Mouse (Mus musculus) forebrain, embryonic 13.5 days (tissue): Measurements from ENCODE around the gene Srrd. TPM values are rescaled to one million over a fixed set of nuclear protein-coding genes. Genes with fewer than 3 reads are reported as not detected.

Source experiments
- ATAC-seq: fragments of 200-750 bp; cut with Nextera tagmentation; 2 replicates; pipeline ENCODE4 v1.8.0; 2017
- H3K27ac ChIP-seq: fragments of 300-500 bp; sonication (generic); 2 replicates; pipeline ENCODE4 v1.5.1; 2015; ENCODE audit warnings: inconsistent platforms, mild to moderate bottlenecking, moderate library complexity
- H3K27me3 ChIP-seq: fragments of 300-500 bp; sonication (generic); 2 replicates; pipeline ENCODE4 v1.6.1; 2015; ENCODE audit warnings: mild to moderate bottlenecking, inconsistent platforms
- H3K36me3 ChIP-seq: fragments of 300-500 bp; sonication (generic); 2 replicates; pipeline ENCODE4 v1.6.1; 2015; ENCODE audit warnings: mild to moderate bottlenecking, inconsistent platforms; ENCODE audit not compliant: poor library complexity, severe bottlenecking
- H3K4me1 ChIP-seq: fragments of 300-500 bp; sonication (generic); 2 replicates; pipeline ENCODE4 v1.6.1; 2015; ENCODE audit warnings: inconsistent platforms
- H3K4me2 ChIP-seq: fragments of 300-500 bp; sonication (generic); 2 replicates; pipeline ENCODE4 v1.6.1; 2015; ENCODE audit warnings: inconsistent platforms, mild to moderate bottlenecking, moderate library complexity
- H3K4me3 ChIP-seq: fragments of 300-500 bp; sonication (generic); 2 replicates; pipeline ENCODE4 v1.5.1; 2015; ENCODE audit warnings: mild to moderate bottlenecking, inconsistent platforms
- H3K9ac ChIP-seq: fragments of 300-500 bp; sonication (generic); 2 replicates; pipeline ENCODE4 v1.6.1; 2015; ENCODE audit warnings: mild to moderate bottlenecking, inconsistent platforms
- H3K9me3 ChIP-seq: fragments of 300-500 bp; sonication (generic); replicated peaks from 2 replicates; pipeline ENCODE4 v1.6.1; 2016; ENCODE audit warnings: inconsistent platforms
- WGBS: fragments of 180-500 bp; shearing (Covaris S2); methylation state at CpG from one replicate; pipeline ENCODE4 v1.1.7; 2015; 5-methylcytosine and 5-hydroxymethylcytosine counted together
- polyA plus RNA-seq: library from polyadenylated mRNA; unstranded; fragments of >200 nt; fragmentation: Nextera tagmentation; extraction: Ambion mirVana; gene quantifications from 2 replicates; pipeline ENCODE4 v1.2.1, GENCODE M21; 2015

Srrd gene
- polyA plus RNA-seq, 1 experiment from 2014 or later: 47.3 TPM

- no peak overlapping the region for H3K4me3 ChIP-seq
- no peak overlapping the region for H3K27ac ChIP-seq
- no peak for ATAC-seq
- no peaks in the 10 kb centered on the region for H3K4me1 ChIP-seq
- whole genome bisulfite sequencing: 92% methylated on average over 5 of the region's 5 CpGs
- peaks cover 2% of the 10 kb centered on the region; the same call in 1 of the 2 replicates for H3K36me3 ChIP-seq
- no peaks in the 10 kb centered on the region for H3K27me3 ChIP-seq
- no peak overlapping the region for H3K4me2 ChIP-seq
- no peaks in the 10 kb centered on the region for H3K9me3 ChIP-seq
- no peak overlapping the region for H3K9ac ChIP-seq
Measured at GRCm38 (mm10) chr5:112302310-112302709, 40.5 kb downstream of the Srrd start.

- H3K27ac ChIP-seq: no peak overlapping the region
Measured at GRCm38 (mm10) chr5:112301694-112302093, 41.1 kb downstream of the Srrd start.

GRCm38 (mm10) chr5:112300721-112301308 lies 42.0 kb downstream of the Srrd start:
- Histone ChIP-seq H3K27ac (no peak overlapping the region), H3K4me1 (peaks cover 11% of the 10 kb centered on the region; the same call in 1 of the 2 replicates), H3K36me3 (no peaks in the 10 kb centered on the region), H3K4me3 (no peak overlapping the region), H3K9ac (no peak overlapping the region), H3K9me3 (no peaks in the 10 kb centered on the region), H3K27me3 (no peaks in the 10 kb centered on the region), H3K4me2 (no peak overlapping the region)
- no peak for ATAC-seq
- 86% methylated on average over 6 of the region's 6 CpGs for WGBS

More at GRCm38 (mm10) chr5:112301694-112302093, 41.1 kb downstream of the Srrd start:
- Histone ChIP-seq H3K36me3 (no peaks in the 10 kb centered on the region), H3K4me3 (no peak overlapping the region), H3K4me1 (peaks cover 6% of the 10 kb centered on the region; the same call in 1 of the 2 replicates), H3K27me3 (no peaks in the 10 kb centered on the region), H3K9ac (no peak overlapping the region), H3K9me3 (no peaks in the 10 kb centered on the region), H3K4me2 (no peak overlapping the region)
- 84% methylated on average over 4 of the region's 4 CpGs for WGBS
- ATAC-seq: no peak

GRCm38 (mm10) chr5:112300112-112300511 lies 42.7 kb downstream of the Srrd start:
- Histone ChIP-seq H3K4me1 (peaks cover 15% of the 10 kb centered on the region), H3K36me3 (no peaks in the 10 kb centered on the region), H3K4me2 (no peak overlapping the region), H3K9ac (no peak overlapping the region), H3K27me3 (no peaks in the 10 kb centered on the region), H3K4me3 (no peak overlapping the region), H3K27ac (no peak overlapping the region), H3K9me3 (no peaks in the 10 kb centered on the region)
- 93% methylated on average over 2 of the region's 2 CpGs for WGBS
- ATAC-seq: no peak

- no peaks in the 10 kb centered on the region for H3K36me3 ChIP-seq
- 90% methylated on average over 4 of the region's 4 CpGs for WGBS
- no peak for ATAC-seq
- H3K4me3 ChIP-seq: no peak overlapping the region
- H3K9me3 ChIP-seq: no peaks in the 10 kb centered on the region
- no peaks in the 10 kb centered on the region for H3K27me3 ChIP-seq
- no peak overlapping the region for H3K27ac ChIP-seq
- peaks cover 22% of the 10 kb centered on the region for H3K4me1 ChIP-seq
- no peak overlapping the region for H3K4me2 ChIP-seq
- no peak overlapping the region for H3K9ac ChIP-seq
Measured at GRCm38 (mm10) chr5:112299399-112299798, 43.4 kb downstream of the Srrd start.

GRCm38 (mm10) chr5:112298226-112298988 lies 44.4 kb downstream of the Srrd start:
- Histone ChIP-seq H3K4me2 (no peak overlapping the region), H3K9me3 (no peaks in the 10 kb centered on the region), H3K27me3 (no peaks in the 10 kb centered on the region), H3K9ac (no peak overlapping the region), H3K4me3 (no peak overlapping the region), H3K27ac (no peak overlapping the region), H3K36me3 (no peaks in the 10 kb centered on the region), H3K4me1 (peaks cover 23% of the 10 kb centered on the region)
- 92% methylated on average over 12 of the region's 12 CpGs for WGBS
- ATAC-seq: no peak

- Histone ChIP-seq H3K36me3 (no peaks in the 10 kb centered on the region), H3K4me3 (no peak overlapping the region), H3K4me2 (no peak overlapping the region), H3K27ac (no peak overlapping the region), H3K4me1 (peaks cover 23% of the 10 kb centered on the region), H3K9ac (no peak overlapping the region), H3K9me3 (no peaks in the 10 kb centered on the region), H3K27me3 (no peaks in the 10 kb centered on the region)
- 81% methylated on average over 2 of the region's 2 CpGs for WGBS
- ATAC-seq: no peak
Measured at GRCm38 (mm10) chr5:112297257-112297656, 45.6 kb downstream of the Srrd start.

- Histone ChIP-seq H3K4me3 (no peak overlapping the region), H3K9ac (no peak overlapping the region), H3K4me1 (peaks cover 23% of the 10 kb centered on the region), H3K36me3 (no peaks in the 10 kb centered on the region), H3K27ac (no peak overlapping the region; the same call in 1 of the 2 replicates), H3K4me2 (no peak overlapping the region), H3K9me3 (no peaks in the 10 kb centered on the region), H3K27me3 (no peaks in the 10 kb centered on the region)
- ATAC-seq: no peak
- 72% methylated on average over 6 of the region's 6 CpGs for WGBS
Measured at GRCm38 (mm10) chr5:112296404-112297181, 46.2 kb downstream of the Srrd start.

GRCm38 (mm10) chr5:112295564-112295963 lies 47.3 kb downstream of the Srrd start:
- H3K4me2 ChIP-seq: no peak overlapping the region
- 57% methylated on average over 8 of the region's 8 CpGs for WGBS

GRCm38 (mm10) chr5:112295162-112295561 lies 47.7 kb downstream of the Srrd start:
- Histone ChIP-seq H3K36me3 (no peaks in the 10 kb centered on the region), H3K9ac (peak overlapping the region; percentile 13; the same call in 1 of the 2 replicates), H3K27me3 (no peaks in the 10 kb centered on the region), H3K27ac (no peak overlapping the region), H3K4me1 (peaks cover 28% of the 10 kb centered on the region), H3K9me3 (no peaks in the 10 kb centered on the region), H3K4me3 (no peak overlapping the region), H3K4me2 (no peak overlapping the region)
- WGBS: 28% methylated on average over 8 of the region's 8 CpGs
- no peak for ATAC-seq

More at GRCm38 (mm10) chr5:112295564-112295963, 47.3 kb downstream of the Srrd start:
- Histone ChIP-seq H3K36me3 (no peaks in the 10 kb centered on the region), H3K27me3 (no peaks in the 10 kb centered on the region), H3K4me3 (no peak overlapping the region), H3K9ac (peak overlapping the region; percentile 13), H3K9me3 (no peaks in the 10 kb centered on the region), H3K27ac (no peak overlapping the region), H3K4me1 (peaks cover 28% of the 10 kb centered on the region)
- ATAC-seq: no peak

GRCm38 (mm10) chr5:112294696-112295095 lies 48.1 kb downstream of the Srrd start:
- no peaks in the 10 kb centered on the region for H3K9me3 ChIP-seq
- H3K4me2 ChIP-seq: no peak overlapping the region
- no peak overlapping the region for H3K4me3 ChIP-seq
- no peaks in the 10 kb centered on the region for H3K27me3 ChIP-seq
- 74% methylated on average over 4 of the region's 4 CpGs for WGBS
- H3K36me3 ChIP-seq: no peaks in the 10 kb centered on the region
- H3K4me1 ChIP-seq: peaks cover 28% of the 10 kb centered on the region
- ATAC-seq: no peak
- H3K27ac ChIP-seq: no peak overlapping the region
- H3K9ac ChIP-seq: no peak overlapping the region

- no peaks in the 10 kb centered on the region for H3K27me3 ChIP-seq
- no peak overlapping the region for H3K27ac ChIP-seq
- no peak overlapping the region for H3K9ac ChIP-seq
- WGBS: 85% methylated on average over 2 of the region's 2 CpGs
- no peak for ATAC-seq
- H3K9me3 ChIP-seq: no peaks in the 10 kb centered on the region
- H3K4me3 ChIP-seq: no peak overlapping the region
- H3K4me2 ChIP-seq: no peak overlapping the region
- H3K4me1 ChIP-seq: peaks cover 31% of the 10 kb centered on the region
- no peaks in the 10 kb centered on the region for H3K36me3 ChIP-seq
Measured at GRCm38 (mm10) chr5:112293800-112294199, 49.0 kb downstream of the Srrd start.
